Mouse (Mus musculus): ENCODE results near the gene Gm12185.
"Not testable (repeated sequence)": the region's sequence is repeated elsewhere in the genome, so short reads cannot be mapped to it uniquely, and the experiment has no call there.

DNA sequence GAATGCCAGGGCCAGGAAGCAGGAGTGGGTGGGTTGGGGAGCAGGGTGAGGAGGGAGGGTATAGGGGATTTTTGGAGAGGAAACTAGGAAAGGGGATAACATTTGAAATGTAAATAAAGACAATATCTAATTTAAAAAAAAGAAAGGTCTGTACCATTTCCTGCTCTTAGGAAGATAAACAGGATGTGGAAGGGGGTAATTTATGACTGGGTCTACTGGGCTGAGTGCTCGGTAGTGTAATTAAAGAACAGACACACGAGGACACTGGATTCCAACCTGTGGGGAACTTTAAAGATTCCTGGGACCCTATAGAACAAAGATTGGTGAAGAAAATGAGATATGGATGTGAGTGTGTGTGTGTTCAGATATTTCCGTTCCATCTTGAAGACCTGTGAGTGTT lies 9.2 kb downstream of the Gm12185 start:
- not testable (repeated sequence) for TF ChIP-seq EP300, POLR2A (IDR thresholded peaks at IDR 0.05; ENCODE audit: insufficient read depth, low read depth, low read length)
